Mouse (Mus musculus) liver (tissue): ENCODE measurements at regions not wholly inside any gene's neighbourhood (a gene's known extent, or its start where the extent isn't known, plus 50 kb on each side); places are given as distances from the start of the nearest gene placed in this dataset.

Experiments
- DNase-seq: peaks from one replicate; pipeline ENCODE4 v3.0.0-alpha.2; 2020; ENCODE audit warnings: mixed read lengths

GRCm38 (mm10) chr9:41365251-41365650 lies 203.8 kb upstream of the Ubash3b start:
- DNase-seq: no peak

GRCm38 (mm10) chr9:41364442-41365250 lies 203.1 kb upstream of the Ubash3b start:
- DNase-seq: no peak

GRCm38 (mm10) chr9:41360356-41360755 lies 198.9 kb upstream of the Ubash3b start:
- no peak for DNase-seq

DNA sequence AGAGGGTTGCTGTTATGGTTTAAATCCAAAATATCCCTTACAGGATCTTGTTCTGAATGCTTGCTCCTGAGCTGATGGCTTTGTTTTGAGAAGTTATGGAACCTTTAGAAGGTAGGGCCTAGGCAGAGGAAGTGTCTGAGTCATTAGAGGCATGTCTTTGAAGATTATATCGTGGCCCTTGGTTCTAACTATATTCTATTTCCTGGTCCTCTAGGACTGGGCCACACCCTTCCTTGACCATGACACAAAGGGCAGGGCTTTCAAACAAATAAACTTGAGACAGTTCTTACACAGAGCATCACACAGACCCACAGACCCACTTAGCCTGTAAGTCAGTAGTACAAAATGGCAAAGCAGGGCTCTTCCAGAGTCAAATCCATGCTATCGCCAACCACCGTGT lies 197.8 kb upstream of the Ubash3b start:
- DNase-seq: no peak

GRCm38 (mm10) chr9:41345338-41345737 lies 183.8 kb upstream of the Ubash3b start:
- no peak for DNase-seq

- no peak for DNase-seq
Observed at GRCm38 (mm10) chr9:41337375-41337774, 175.9 kb upstream of the Ubash3b start.

DNA sequence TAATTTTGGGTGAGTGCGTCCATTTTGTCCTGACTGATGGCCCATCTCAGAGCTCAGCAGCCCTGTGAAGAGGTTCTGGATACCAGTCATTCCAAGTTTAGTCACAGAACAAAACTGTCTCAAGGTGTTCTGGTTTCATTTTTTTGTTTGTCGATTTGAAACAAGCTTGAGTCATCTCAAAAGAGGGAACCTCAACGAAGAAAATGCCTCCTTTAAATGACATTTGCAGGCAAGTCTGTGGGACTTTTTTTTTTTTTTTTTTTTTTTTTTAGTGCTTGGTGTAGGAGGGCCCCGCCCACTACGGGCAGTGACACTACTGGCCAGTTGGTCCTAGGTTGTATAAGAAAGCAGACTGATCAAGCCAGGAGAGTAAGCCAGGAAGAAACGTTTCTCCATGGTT lies 175.3 kb upstream of the Ubash3b start:
- DNase-seq: no peak

- DNase-seq: no peak
Observed at GRCm38 (mm10) chr9:41334462-41335241, 173.2 kb upstream of the Ubash3b start.

- no peak for DNase-seq
Observed at GRCm38 (mm10) chr9:41333526-41333925, 172.0 kb upstream of the Ubash3b start.

- DNase-seq: no peak
Observed at GRCm38 (mm10) chr9:41328959-41329358, 167.5 kb upstream of the Ubash3b start.

DNA sequence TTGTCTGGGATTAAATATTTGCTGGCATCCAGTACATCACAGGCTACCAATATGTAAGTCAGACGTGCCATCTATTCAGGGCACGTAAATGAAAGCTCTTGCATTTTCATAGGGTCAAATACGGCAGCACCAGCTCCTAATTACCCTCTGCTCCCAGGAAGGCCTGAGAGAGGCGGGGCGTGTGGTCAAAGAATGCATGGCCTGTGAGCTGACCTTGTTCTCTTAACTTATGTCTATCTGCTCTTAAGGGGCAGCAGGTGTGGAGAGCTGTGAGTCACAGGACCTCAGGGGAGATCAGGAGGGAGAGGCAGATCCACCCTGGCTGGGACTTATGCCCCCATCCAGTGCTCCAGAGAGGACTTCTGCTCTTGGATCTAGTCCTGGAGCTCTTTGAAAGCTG lies 167.0 kb upstream of the Ubash3b start:
- DNase-seq: no peak

GRCm38 (mm10) chr9:41328056-41328455 lies 166.6 kb upstream of the Ubash3b start:
- DNase-seq: no peak

GRCm38 (mm10) chr9:41327561-41327960 lies 166.1 kb upstream of the Ubash3b start:
- no peak for DNase-seq

GRCm38 (mm10) chr9:41326772-41327560 lies 165.5 kb upstream of the Ubash3b start:
- peak; percentile 27 for DNase-seq

- DNase-seq: no peak
Observed at GRCm38 (mm10) chr9:41321521-41321920, 160.0 kb upstream of the Ubash3b start.

- DNase-seq: no peak
Observed at GRCm38 (mm10) chr9:41319066-41319465, 157.6 kb upstream of the Ubash3b start.

GRCm38 (mm10) chr9:41306229-41306628 lies 144.7 kb upstream of the Ubash3b start:
- no peak for DNase-seq

- no peak for DNase-seq
Observed at GRCm38 (mm10) chr9:41303494-41303828, 142.0 kb upstream of the Ubash3b start.

GRCm38 (mm10) chr9:41302809-41303493 lies 141.5 kb upstream of the Ubash3b start:
- no peak for DNase-seq

DNA sequence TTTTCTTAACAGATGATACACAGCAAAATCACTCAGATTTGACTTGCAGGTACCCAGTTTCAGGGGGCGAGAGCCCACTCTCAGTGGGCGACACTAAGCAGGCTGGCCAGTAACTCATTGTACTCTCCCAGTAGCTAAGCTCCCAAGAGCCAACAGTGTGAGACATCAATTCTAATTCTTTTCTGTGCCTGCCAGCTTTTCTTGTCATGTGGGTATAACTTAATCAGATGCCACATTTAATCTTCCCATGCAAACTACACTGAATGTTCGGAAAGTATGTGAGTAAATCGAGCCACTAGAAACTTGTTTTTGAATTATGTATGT lies 124.6 kb upstream of the Ubash3b start:
- DNase-seq: no peak

DNA sequence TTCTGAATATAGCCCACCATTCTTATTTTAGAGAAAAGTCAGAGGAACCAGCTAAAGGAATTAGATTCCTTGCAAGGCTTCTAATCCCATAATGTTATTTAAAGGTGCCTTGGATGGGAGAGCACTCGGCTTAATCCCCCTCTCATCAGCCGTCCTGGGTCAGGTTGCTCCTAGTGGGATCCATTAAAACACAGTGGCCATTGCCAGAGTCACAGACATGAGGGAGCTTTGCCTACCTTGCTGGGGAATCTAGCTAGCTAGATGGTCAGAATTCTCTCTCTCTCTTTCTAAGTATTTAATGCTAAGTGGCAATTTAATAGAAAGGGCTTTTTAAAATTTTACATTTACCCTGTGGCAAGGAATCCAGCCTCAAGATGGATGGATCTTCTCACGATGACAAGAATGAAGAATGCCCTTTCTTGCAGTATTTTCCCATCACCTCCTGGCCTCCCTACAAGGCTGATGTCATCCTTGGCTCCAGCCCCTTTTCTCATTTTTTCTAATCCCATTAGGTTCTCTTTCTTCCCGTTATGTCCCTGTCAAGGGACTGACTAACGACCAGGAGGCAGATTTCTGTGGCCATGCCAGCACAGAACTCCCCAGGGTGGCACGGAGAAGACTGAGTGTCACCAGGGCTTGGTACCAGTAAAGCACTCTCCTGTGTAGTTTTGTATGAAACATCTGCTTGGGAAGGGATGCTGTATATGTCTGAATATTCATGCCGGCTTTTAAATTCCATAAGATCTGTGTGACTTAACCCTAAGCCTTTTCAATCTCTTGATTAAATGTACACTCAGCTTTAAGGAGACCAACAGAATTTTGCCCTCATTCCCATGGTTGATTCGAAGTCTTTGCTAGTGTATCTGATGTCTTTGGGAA lies 124.0 kb upstream of the Ubash3b start:
- DNase-seq: no peak

DNA sequence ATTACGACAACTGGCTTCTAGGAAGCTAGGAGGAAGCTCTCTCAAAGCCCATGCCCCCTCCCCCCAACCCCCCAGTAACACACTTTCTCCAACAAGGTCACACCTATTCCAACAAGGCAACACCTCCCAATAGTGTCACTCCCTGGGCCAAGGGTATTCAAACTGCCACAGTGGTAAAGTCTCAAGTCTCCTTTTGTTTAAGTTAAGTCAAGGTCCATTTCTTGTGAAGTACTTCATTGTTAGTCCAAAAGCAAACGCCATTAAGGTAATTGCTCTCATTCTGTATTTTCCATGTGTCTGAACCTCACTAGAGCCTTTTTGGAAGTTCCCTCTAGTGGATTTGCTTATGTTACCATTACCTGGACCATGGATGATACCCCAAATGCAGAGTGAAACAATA lies 116.2 kb upstream of the Ubash3b start:
- DNase-seq: no peak
